Mouse (Mus musculus): Measurements from ENCODE around the gene Gm28230.

The Gm28230 gene

GRCm38 (mm10) chr2:74761941-74762340 lies 35.4 kb downstream of the Gm28230 start:
- intact Hi-C loops (cut with DNase I): no loop called here

GRCm38 (mm10) chr2:74762522-74763244 lies 36.2 kb downstream of the Gm28230 start, which contains the start of gene Hoxd1:
Gene Hoxd1 (plus strand): TSS chr2:74762980.
- intact Hi-C loops (cut with DNase I): no loop called here

GRCm38 (mm10) chr2:74763245-74763735 lies 36.8 kb downstream of the Gm28230 start:
- intact Hi-C loops (cut with DNase I): no loop called here

- intact Hi-C loops (cut with DNase I): no loop called here
These were observed 37.4 kb downstream of the Gm28230 start for GRCm38 (mm10) chr2:74763976-74764375.

GRCm38 (mm10) chr2:74774359-74774758 lies 47.8 kb downstream of the Gm28230 start:
- intact Hi-C loops (cut with DNase I): no loop called here

GRCm38 (mm10) chr2:74777536-74778275 lies 51.2 kb downstream of the Gm28230 start:
- intact Hi-C loops (cut with DNase I): no loop called here

- intact Hi-C loops (cut with DNase I): no loop called here
These were observed 54.9 kb downstream of the Gm28230 start for GRCm38 (mm10) chr2:74781386-74781785.

GRCm38 (mm10) chr2:74795531-74795930 lies 69.0 kb downstream of the Gm28230 start:
- intact Hi-C loops (cut with DNase I): no loop called here

Small RNA genes lying within 50 kb of the gene (microRNA-seq; reads per million reads assigned to microRNA genes)
- gene Gm44463 (0 reads per million in 2 experiments), gene Mir10b (17,403 to 34,599 reads per million in 2 experiments)
